Mouse (Mus musculus) thymus, postnatal 25 days (tissue): ENCODE results near the gene Acsf2.

Experiments
- DNase-seq: peaks from one replicate; pipeline ENCODE4 v3.0.0; 2022

Gene Acsf2

DNA sequence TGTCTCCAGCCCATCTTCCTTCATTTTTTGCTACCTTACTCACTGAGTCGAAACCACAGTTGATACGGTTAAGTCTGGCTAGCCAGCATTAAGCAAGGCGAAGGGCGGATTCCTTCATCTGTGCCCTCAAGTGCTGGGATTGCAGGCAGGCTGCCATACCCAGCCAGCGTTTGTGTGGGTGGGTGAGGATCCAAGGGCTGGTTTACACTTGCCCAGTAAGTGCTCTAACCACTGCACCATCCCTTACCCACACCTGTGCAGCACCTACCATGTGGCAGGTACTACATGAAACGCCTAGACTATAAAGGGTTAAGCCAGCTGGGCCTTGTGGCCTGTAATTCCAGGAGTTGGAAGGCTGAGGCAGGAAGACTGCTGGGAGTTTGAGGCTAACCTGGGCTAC is 54.4 kb downstream of the Acsf2 start:
- no peak for DNase-seq

DNA sequence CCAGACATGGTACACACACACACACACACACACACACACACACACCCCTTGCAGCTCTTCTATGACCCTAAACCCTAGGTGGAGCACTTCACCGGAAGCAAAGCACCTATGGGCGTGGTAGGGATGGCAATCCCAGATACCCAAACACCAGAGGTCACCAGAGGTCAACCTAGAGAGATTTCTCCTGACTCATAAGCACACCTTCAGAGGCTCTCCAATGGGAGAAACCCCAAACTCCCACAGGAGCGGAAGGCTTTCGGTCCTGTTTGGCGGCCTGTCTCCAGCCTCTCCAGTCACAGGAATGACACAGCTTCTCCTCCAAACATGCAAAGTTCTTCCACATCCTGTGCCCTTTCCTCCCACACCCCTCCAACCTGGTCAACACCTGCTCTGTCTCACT is 55.3 kb downstream of the Acsf2 start:
- no peak for DNase-seq

DNA sequence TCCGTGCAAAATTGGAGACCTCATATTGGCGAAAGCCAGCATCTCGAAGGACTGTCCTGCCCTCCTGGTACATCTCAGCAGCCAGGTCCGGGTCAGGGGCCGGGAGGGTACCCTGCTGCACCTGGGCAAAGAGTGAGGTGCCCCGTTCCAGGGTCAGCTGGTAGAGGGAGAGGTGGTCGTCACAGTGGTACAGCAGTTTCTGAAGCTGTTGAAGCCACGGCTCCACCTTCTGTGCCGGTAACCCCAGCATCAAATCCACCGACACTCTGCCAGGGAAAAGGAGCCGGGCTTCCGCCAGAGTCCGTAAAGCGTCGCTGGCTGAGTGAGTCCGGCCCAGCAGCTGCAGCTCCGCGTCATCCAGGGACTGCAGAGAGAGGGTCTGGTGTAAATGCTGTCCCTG is 57.2 kb downstream of the Acsf2 start:
- no peak for DNase-seq

DNA sequence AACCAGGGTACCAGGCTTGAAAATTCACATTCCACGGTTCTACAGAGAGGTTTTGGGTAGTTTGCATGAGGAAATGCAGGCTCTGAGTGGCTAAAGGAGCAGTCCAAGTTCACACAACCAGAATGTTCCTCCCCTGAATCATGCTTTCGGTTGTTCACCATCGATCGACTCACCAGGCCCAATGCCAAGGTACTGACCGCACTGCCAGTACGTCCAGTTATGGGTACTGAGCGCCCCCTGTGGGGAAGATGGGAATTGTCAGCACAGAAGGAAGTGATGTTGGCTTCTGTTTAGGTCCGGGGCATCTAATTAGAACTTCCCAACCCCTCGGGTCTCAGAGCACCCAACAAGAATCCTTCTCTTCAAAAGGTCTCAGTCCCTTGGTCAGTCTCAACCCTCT is 57.7 kb downstream of the Acsf2 start:
- DNase-seq: peak; percentile 52

DNA sequence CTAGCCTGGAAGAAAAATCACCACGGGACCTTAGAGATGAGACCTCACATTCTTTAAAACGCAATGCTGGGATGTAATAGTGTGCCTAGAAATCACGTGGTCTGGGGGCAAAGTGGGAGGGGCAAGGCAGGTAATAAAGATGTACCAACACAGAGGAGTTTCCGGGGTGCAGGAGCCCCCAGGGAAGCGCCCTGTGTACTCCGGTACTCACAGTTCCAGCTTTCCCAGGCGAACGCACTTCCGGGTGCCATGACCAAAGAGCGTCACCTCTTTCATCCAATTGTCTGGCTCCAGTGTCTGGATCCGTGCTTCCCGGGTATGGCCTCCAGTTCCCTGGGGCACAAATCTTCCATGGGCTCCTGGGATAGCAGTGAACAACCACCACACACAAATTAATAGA is 58.3 kb downstream of the Acsf2 start:
- DNase-seq: no peak

DNA sequence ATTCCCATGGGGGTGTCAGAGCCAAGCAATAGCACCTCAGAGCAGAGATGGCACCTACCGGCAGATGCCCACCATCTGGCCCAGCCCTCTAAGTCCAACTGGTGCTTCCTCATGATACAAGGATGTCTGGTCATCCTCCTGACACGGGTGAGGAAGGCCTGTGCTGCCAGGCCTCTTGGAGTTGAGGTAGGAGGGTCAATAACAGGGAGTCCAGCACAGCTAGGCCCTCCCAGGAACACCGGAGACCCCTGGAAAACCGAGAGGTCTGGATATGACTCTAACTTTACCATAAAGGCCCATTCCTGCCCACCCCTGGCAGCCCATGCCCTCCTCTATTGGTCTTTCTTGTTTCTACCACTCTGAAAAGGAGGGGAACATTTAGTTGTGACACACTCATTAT is 59.3 kb downstream of the Acsf2 start:
- no peak for DNase-seq

DNA sequence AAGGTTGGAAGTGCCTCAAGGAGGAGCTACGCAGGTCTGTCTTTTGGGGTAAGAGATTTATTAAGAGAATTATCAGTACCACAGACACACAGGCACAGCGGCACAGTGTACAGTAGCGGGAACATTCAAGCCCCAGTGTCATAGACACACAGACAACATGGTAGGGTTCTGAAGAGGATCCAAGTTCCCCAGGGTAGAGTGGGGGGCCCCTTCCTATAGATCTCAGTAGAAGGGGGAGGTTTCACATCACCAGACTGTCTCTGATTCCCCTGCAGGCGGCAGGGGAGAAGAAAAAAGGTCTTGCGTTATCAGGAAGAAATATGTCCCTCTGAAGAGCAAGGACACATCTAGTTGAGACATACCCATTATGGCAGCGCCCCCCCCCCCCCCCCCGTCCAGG is 61.9 kb downstream of the Acsf2 start:
- no peak for DNase-seq

DNA sequence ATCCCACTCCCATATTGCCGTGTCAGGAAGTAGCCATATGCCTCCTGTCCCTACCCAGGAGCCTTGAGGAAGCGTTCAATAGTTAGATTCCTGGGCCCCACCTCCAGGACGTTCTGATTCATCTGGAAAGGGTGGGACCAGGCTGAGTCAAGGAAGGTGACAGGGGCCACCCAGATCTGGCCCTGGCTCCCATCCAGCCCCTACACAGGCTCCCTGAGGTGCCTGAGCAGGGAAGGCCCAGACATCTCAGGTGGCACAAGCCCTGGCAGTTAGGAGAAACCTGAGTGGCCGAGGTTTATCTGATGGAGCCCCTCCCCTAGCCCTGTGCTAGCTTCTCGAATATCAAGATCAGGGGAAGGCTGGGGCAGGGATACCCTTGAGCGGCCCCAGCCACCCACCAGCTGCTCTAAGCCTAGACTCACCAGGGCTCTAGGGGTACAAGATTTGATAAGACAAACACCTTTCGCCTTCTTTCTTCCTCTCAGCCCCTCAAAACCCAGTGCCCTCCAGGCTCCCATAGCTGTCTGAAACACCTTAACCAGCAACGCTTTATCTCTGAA is 62.9 kb downstream of the Acsf2 start:
- no peak for DNase-seq

DNA sequence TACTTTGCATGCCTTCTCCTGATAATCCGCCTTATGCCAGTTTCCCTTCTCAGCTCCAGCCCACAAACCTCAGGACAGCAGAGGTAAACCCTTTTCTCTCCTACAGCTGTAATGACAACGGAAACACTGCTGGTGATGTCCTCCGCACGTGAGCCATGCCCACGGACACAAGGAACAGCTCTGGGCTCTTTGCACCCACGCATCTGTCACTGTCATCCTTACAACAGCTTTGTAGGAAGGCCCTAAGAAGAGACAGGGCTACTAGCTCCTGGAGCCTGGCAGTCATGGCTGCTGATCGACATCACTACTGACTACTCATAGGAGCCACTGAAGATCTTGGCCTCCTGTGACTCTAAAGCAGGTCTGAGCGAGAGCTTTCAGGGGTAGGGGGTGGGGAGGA is 68.5 kb downstream of the Acsf2 start:
- DNase-seq: no peak

DNA sequence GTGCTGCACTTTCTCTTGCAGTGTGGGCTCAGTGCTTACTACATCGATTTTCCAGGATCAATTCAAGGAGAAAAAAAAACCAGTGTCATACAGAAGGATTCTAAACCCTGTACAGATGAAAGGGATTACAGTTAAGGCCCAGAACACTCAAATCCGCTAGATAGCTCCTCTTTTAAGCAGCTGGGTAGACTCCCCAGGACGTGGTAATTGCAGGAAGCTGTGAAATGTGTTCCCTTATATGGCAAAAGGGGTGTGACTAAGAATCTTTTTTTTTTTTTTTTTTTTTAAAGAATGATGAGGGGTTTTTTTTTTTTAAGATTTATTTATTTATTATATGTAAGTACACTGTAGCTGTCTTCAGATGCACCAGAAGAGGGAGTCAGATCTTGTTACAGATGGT is 72.8 kb downstream of the Acsf2 start:
- no peak for DNase-seq

DNA sequence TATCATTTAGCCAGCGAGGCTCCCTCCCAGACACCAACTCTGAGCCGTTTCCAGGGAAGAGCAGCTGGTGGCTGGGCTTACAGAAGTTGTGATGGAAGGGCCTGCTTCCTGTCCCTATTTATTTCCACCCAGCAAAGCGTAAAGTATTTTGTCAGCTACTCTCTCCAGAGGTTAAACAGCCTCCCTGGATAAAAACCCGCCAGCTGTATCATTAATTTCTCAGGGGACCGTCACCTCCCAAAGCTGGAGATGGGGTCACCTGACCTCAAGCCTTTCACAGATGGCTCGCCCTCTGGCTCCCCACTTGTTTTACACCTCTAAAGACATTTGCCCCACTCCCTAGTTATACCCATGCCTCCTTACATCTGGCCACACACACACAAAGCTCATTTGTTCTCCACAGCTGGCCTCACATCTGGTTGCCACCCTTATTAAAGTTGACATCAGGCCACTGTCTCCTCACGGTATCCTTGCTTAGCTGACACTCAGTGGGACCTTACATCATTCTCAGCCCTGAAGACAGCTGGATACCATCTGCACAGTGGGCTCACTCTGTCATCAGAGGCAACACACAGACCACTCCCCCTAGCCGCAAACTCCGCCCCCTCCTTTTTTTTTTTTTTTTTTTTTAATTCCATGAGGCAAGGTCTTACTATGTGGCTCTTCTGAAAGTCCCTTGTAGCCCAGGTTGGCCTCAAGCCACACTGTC is 75.3 kb downstream of the Acsf2 start:
- no peak for DNase-seq

DNA sequence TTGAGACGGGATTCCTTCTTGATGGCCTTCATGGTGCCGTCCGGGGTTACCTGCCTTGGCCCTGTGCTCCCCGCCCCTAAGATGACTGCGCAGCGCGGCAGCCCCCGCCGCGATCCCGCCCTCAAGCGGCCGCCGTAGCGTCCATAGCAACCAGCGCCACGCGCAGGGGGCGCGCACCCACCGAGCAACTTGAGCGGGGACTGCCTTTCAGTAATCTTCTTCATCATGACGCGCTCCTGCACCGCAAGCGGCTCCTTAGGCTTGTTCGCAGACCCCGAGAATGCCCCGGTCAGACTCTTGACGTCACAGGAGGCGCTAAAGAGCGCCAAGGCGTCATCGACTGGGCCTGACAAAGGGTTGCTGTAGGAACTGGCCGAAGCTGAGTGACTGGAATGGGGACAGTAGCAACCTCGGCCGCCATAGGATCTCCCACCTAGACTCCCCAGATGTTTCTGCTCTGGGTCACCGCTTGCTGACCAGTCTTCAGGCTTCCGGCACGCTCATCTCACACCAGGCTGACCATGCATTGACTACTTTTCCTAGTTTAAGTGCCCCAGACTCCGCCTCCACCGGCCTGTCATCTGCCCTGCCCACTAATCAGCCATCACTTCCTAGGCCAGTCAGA is 80.3 kb downstream of the Acsf2 start, which contains the start of gene Mycbpap:
Gene Mycbpap (minus strand): TSS at position 524 of the 625 bp plus-strand sequence.
- peak; percentile 12 for DNase-seq

DNA sequence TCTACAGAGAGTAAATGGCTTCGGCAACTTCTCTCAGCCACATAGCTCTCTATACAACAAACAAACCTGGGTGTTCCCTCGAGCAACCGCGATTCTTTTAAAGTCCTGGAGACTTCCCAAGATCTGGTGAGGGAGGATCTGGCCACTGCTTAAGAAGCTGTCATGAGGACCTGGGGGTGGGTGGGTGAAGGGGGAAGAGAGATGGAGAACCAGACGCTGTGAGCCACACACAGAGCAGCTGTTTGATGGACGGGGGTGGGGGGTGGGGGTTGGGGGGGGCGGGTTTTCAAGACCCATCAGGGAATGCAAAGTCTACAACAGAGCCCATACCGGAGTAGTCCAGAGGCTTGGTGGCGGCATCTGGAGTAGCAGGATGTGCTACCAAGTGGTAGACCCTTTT is 88.2 kb downstream of the Acsf2 start:
- DNase-seq: no peak

DNA sequence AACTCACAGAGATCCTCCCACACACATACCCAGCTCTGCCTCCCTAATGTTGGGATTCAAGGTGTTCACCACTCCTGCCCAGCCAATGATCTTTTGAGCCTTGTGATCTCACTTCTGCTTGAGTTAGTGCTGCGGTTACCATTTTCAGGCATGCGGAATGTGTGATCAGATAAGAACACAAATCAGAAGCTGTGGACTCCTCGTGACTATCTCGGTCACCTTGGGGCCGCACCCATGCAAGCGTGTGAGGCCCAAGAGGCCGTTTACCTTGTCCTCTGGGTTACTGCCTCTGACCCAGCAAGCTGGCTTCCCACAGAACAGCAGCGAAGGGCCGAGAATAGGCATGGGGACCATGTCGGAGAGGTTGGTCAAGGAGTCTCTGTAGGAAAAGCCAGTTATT is 92.7 kb downstream of the Acsf2 start:
- no peak for DNase-seq
